Mouse (Mus musculus) limb, embryonic 15.5 days (tissue): ENCODE data around the gene Schip1. TPM values are rescaled to one million over a fixed set of nuclear protein-coding genes. Genes with fewer than 3 reads are reported as not detected.

Experiments
- ATAC-seq: fragments of 200-750 bp; cut with Nextera tagmentation; 2 replicates; pipeline ENCODE4 v1.8.0; 2017; ENCODE audit warnings: low read depth, moderate TSS enrichment; ENCODE audit not compliant: insufficient number of reproducible peaks, low FRiP score, low TSS enrichment
- H3K27ac ChIP-seq: fragments of 300-500 bp; sonication (generic); 2 replicates; pipeline ENCODE4 v1.5.1; 2015; ENCODE audit warnings: moderate library complexity, mild to moderate bottlenecking, inconsistent platforms
- H3K27me3 ChIP-seq: fragments of 300-500 bp; sonication (generic); 2 replicates; pipeline ENCODE4 v1.6.1; 2015; ENCODE audit warnings: inconsistent platforms
- H3K36me3 ChIP-seq: fragments of 300-500 bp; sonication (generic); 2 replicates; pipeline ENCODE4 v1.6.1; 2015; ENCODE audit warnings: inconsistent platforms
- H3K4me1 ChIP-seq: fragments of 300-500 bp; sonication (generic); 2 replicates; pipeline ENCODE4 v1.6.1; 2015; ENCODE audit warnings: inconsistent platforms
- H3K4me2 ChIP-seq: fragments of 300-500 bp; sonication (generic); 2 replicates; pipeline ENCODE4 v1.6.1; 2015; ENCODE audit warnings: mild to moderate bottlenecking, inconsistent platforms
- H3K4me3 ChIP-seq: fragments of 300-500 bp; sonication (generic); 2 replicates; pipeline ENCODE4 v1.5.1; 2015; ENCODE audit warnings: mild to moderate bottlenecking, inconsistent platforms
- H3K9ac ChIP-seq: fragments of 300-500 bp; sonication (generic); 2 replicates; pipeline ENCODE4 v1.6.1; 2015; ENCODE audit warnings: inconsistent platforms
- H3K9me3 ChIP-seq: fragments of 300-500 bp; sonication (generic); 2 replicates; pipeline ENCODE4 v1.6.1; 2016; ENCODE audit warnings: inconsistent platforms
- WGBS: fragments of 180-500 bp; shearing (Covaris S2); methylation state at CpG from one replicate; pipeline ENCODE4 v1.1.7; 2015; 5-methylcytosine and 5-hydroxymethylcytosine counted together
- polyA plus RNA-seq: library from polyadenylated mRNA; unstranded; fragments of >200 nt; fragmentation: Nextera tagmentation; extraction: Ambion mirVana; gene quantifications from 2 replicates; pipeline ENCODE4 v1.2.1, GENCODE M21; 2015

Schip1 gene
- polyA plus RNA-seq, 1 experiment from 2014 or later: 16.1 TPM

DNA sequence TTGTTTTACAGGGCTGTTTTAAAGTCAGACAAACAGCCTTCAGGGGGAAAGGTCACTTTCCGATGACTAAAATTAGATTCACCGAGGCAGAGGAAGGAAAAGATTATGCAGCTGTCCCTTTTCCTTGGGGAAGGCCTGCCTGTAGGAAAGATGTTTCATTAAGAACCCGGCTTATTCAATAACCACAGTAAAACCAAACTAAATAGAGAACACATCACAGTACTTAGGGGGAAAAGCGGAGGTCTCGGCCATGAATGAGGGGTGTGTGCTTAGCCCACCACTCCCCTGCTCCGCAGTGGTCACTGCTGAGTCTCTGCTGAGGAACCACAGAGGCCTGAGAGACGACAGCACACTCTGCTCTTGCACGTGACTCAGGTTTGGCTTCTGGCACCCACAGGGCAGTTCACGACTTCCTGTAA is 522.1 kb downstream of the Schip1 start:
- Histone ChIP-seq H3K36me3 (no peaks in the 10 kb centered on the region), H3K4me2 (no peak overlapping the region), H3K4me1 (peaks cover 37% of the 10 kb centered on the region), H3K9ac (no peak overlapping the region), H3K27me3 (0 out of 2 replicates have a peak, but pooled peaks cover 14% of the 10 kb centered on the region), H3K27ac (no peak overlapping the region), H3K9me3 (no peaks in the 10 kb centered on the region), H3K4me3 (no peak overlapping the region)
- WGBS: 35% methylated on average over 9 of the region's 9 CpGs
- no peak for ATAC-seq

DNA sequence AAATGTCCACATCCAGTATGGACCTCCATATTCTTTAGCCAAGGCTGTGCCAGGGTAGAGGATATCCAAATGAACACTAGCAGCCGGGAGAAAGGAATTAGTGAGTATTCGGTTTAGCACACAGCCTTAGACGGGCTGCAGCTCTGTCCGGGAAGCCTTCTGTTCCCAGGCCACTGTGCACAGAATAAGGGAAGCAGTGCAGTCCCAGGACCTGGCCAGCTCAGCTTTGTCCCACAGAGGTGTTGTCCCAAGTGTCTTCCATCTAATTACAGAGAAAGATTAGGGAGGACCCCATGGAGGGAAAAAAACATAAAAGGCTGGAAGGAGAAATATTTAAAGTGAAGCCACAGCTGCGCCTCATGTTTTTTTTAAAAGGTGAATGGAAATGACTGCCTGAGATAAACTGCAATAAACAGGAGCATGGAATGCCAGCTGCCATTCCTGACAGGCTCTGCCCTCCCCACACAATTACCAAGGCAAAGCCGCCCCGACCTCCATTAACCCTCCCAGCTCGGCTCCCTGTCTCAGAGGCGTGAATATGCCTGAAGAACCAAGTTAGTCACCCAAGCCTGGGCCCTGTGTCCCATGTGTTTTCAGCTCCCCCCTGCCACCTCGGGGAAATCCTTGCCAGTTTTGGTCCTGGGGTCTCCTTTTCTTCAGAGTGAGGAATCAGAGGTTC is 523.1 kb downstream of the Schip1 start:
- Histone ChIP-seq H3K4me2 (no peak overlapping the region), H3K9me3 (no peaks in the 10 kb centered on the region), H3K27me3 (0 out of 2 replicates have a peak, but pooled peaks cover 14% of the 10 kb centered on the region), H3K36me3 (no peaks in the 10 kb centered on the region), H3K27ac (no peak overlapping the region), H3K4me1 (peaks cover 31% of the 10 kb centered on the region), H3K9ac (no peak overlapping the region), H3K4me3 (no peak overlapping the region)
- no peak for ATAC-seq
- 37% methylated on average over 10 of the region's 10 CpGs for WGBS

DNA sequence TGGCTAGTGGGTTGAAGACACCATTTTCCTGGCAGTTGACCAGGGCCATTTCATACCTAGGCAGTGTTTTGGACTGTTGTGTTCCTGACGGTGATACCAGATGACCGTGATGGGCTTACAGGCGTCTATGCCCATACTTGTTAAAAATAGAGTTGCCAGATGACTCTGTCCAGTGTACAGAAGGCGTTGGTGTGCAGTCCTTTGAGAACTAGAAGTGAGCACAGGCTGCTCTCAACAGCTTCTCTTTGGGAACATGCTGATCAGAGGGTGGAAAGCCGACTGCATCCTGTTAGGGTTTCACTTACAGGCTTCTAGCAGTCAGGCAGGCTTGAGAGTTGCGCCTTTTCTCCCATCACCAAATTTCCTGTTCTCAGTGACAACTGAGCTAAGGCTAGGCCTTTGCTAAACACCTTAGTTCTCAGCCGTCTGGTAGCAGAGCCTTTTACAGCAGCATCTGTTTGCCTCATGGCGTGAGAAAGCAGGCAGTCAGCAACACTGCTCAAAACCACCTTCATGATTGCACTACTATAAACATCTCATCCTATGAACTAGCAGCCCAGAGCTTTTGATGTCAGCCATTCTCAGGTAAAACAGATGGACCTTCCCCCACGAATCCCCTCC is 524.7 kb downstream of the Schip1 start:
- Histone ChIP-seq H3K36me3 (no peaks in the 10 kb centered on the region), H3K4me1 (peaks cover 17% of the 10 kb centered on the region), H3K9ac (no peak overlapping the region), H3K27me3 (0 out of 2 replicates have a peak, but pooled peaks cover 14% of the 10 kb centered on the region), H3K27ac (no peak overlapping the region), H3K4me2 (no peak overlapping the region), H3K4me3 (no peak overlapping the region), H3K9me3 (no peaks in the 10 kb centered on the region)
- ATAC-seq: no peak
- WGBS: 43% methylated on average over 9 of the region's 9 CpGs

DNA sequence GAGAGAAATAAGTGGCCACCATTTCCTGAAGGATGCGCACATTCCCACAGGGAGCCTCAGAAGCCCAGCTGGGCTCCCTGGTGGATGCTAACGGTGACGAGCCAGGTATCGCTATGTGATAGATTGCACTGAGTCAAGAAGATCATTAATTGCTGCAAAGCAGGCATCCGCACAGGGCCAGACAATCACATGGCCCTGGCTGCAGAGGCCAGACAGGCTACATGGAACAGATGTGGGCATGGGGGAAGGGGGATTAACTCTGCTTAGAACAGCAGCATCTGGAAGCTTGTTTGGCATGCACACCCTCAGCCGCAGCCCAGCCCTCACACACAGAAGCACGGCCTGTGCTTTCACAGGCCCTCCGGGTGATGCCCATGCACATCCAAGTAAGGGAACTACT is 525.8 kb downstream of the Schip1 start:
- H3K27me3 ChIP-seq: 0 out of 2 replicates have a peak, but pooled peaks cover 14% of the 10 kb centered on the region
- no peak overlapping the region for H3K4me3 ChIP-seq
- H3K27ac ChIP-seq: no peak overlapping the region
- WGBS: 28% methylated on average over 8 of the region's 8 CpGs
- no peaks in the 10 kb centered on the region for H3K36me3 ChIP-seq
- no peak overlapping the region for H3K9ac ChIP-seq
- no peak overlapping the region for H3K4me2 ChIP-seq
- no peak for ATAC-seq
- H3K4me1 ChIP-seq: peaks cover 22% of the 10 kb centered on the region
- H3K9me3 ChIP-seq: no peaks in the 10 kb centered on the region

DNA sequence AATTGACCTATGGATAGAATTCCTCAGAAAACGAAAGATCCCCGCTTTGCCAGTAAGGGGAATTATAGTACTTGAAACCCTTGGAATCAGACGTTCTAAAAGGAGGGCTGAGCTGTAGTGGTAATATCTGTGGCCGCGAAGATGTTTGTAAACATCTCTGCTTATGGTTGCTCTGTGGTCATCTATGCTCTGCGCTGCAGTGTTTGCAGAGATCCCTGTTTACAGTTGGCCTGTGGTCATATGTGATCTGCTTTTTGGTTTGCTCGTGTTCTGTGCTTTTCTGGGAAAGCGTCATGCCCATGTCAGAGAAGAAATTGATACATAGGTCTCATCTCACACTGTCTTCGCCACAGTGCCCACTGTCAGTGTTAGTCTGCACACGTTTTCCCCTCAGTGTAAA is 528.0 kb downstream of the Schip1 start:
- ATAC-seq: no peak
- H3K4me1 ChIP-seq: peaks cover 15% of the 10 kb centered on the region

DNA sequence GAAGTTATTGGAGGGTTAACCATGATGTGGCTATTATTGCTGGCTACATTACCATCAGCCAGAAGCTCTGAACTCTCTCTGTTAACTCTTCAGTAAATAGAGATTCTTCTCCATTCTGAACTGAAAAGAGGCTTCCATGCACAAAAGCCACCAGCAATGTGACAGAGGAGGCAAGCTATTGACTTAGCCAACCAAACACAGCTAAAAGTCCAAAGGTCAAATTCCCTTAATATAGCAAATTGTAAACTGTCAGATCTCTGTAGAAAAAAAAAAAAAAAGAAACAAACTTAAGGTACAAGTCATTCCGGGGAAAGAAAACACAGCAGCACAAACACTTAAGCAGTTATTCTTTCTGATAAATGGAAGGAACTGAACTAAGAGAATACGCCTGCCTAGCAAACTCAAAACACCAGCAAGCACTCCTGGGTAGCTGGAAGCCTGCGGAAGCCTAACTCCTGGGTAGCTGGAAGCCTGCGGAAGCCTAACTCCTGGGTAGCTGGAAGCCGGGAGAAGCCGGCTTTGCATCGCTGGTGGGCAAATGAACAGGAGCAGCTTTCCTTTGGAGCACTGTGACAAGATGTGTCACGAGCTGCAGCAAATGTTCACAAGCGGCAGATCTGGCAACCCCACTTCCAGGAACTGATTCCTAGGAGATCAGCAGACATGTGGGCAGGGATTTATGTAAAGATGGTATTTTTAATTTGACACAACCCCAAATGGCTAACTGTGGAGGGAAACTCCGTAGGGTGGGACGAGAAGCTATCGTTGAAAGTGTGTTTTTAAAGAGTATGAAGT is 528.7 kb downstream of the Schip1 start:
- no peaks in the 10 kb centered on the region for H3K36me3 ChIP-seq
- no peak overlapping the region for H3K4me3 ChIP-seq
- H3K9me3 ChIP-seq: no peaks in the 10 kb centered on the region
- 53% methylated on average over 12 of the region's 12 CpGs for WGBS
- H3K4me2 ChIP-seq: no peak overlapping the region
- ATAC-seq: no peak
- no peak overlapping the region for H3K27ac ChIP-seq
- H3K9ac ChIP-seq: no peak overlapping the region
- 0 out of 2 replicates have a peak, but pooled peaks cover 14% of the 10 kb centered on the region for H3K27me3 ChIP-seq
- peaks cover 15% of the 10 kb centered on the region for H3K4me1 ChIP-seq

More for the DNA sequence above, 528.0 kb downstream of the Schip1 start:
- Histone ChIP-seq H3K36me3 (no peaks in the 10 kb centered on the region), H3K9me3 (no peaks in the 10 kb centered on the region), H3K27me3 (0 out of 2 replicates have a peak, but pooled peaks cover 14% of the 10 kb centered on the region), H3K9ac (no peak overlapping the region), H3K4me2 (no peak overlapping the region), H3K4me3 (no peak overlapping the region), H3K27ac (no peak overlapping the region)
- 76% methylated on average over 10 of the region's 10 CpGs for WGBS

DNA sequence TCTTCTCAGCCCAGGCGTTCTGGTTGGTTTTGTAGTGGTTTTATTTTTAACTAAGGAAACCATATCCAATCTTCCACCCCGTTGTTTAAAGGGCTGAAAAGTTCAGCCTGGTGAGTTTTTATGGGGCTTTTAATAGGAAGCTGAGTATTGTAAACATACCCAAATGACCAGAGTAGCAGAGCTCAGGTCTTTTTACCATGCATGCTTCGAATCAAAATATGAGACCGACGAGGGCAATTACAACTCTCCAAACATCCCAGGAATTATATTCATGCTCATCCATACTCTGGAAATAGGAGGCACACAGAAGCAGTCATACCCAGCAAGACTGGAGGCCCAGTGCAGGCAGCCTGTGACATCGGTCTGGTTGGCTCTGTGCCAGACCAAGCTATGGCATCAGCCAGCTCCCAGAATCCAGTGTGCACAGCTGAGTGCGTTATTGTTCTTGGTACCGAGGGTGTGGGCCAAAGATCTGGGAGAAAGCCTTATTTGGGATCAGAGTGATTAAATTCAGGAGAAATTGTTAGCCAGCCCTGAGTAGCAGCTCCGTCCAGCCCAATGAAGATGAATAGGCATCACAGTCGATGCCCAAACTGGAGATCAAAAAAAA is 530.8 kb downstream of the Schip1 start:
- WGBS: 34% methylated on average over 10 of the region's 10 CpGs
- H3K9me3 ChIP-seq: no peaks in the 10 kb centered on the region
- H3K4me1 ChIP-seq: peaks cover 12% of the 10 kb centered on the region
- H3K27ac ChIP-seq: no peak overlapping the region
- no peak overlapping the region for H3K4me2 ChIP-seq
- ATAC-seq: 0 out of 2 replicates have a peak, but pooled peaks have one; percentile 24
- H3K4me3 ChIP-seq: no peak overlapping the region
- H3K9ac ChIP-seq: no peak overlapping the region
- H3K27me3 ChIP-seq: 0 out of 2 replicates have a peak, but pooled peaks cover 5% of the 10 kb centered on the region
- no peaks in the 10 kb centered on the region for H3K36me3 ChIP-seq

DNA sequence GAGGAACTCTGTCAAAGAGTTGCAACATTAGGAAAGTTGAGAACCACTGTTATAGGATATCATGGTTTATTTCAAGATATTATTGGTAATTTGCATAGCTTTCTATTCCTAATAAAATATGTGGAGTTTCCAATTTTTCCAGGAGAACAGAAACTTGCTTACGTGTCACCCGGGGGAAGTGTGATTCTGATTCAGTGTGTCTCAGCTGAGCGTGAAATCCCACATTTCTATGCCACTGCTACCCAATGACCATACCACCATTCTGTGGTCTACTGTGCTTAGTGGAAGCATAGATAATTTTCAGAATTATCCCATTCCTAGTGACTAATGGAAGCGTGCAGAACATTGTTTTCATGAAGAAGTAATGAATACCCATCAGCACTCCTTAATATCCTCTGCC is 532.3 kb downstream of the Schip1 start:
- no peaks in the 10 kb centered on the region for H3K9me3 ChIP-seq
- H3K4me1 ChIP-seq: peaks cover 7% of the 10 kb centered on the region
- H3K9ac ChIP-seq: no peak overlapping the region
- no peak overlapping the region for H3K4me2 ChIP-seq
- no peaks in the 10 kb centered on the region for H3K36me3 ChIP-seq
- no peak overlapping the region for H3K27ac ChIP-seq
- no peaks in the 10 kb centered on the region for H3K27me3 ChIP-seq
- no peak overlapping the region for H3K4me3 ChIP-seq
- 90% methylated on average over 4 of the region's 4 CpGs for WGBS
- no peak for ATAC-seq

DNA sequence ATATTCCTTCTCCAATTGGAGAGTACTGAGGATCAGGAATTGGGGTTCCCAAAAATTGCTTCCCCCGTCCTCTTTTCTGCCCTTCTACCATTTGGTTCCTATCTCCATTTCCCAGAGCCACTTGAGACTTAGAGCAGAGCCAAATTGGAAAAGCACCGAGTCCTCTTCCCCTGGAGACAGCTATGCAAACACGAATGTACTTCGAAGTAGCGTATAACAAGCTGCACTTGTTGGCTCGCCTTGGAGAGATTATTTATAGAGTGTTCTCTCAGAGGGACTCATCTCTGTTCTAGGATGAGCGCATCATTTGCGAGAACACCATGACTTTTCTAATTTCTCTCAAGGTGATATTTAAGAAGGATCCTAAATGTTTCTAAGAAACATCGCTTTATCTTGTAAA is 538.3 kb downstream of the Schip1 start:
- H3K27ac ChIP-seq: no peak overlapping the region
- no peaks in the 10 kb centered on the region for H3K4me1 ChIP-seq
- H3K4me3 ChIP-seq: no peak overlapping the region
- no peaks in the 10 kb centered on the region for H3K36me3 ChIP-seq
- no peak overlapping the region for H3K9ac ChIP-seq
- no peaks in the 10 kb centered on the region for H3K9me3 ChIP-seq
- no peaks in the 10 kb centered on the region for H3K27me3 ChIP-seq
- WGBS: 84% methylated on average over 9 of the region's 9 CpGs
- no peak for ATAC-seq
- no peak overlapping the region for H3K4me2 ChIP-seq

DNA sequence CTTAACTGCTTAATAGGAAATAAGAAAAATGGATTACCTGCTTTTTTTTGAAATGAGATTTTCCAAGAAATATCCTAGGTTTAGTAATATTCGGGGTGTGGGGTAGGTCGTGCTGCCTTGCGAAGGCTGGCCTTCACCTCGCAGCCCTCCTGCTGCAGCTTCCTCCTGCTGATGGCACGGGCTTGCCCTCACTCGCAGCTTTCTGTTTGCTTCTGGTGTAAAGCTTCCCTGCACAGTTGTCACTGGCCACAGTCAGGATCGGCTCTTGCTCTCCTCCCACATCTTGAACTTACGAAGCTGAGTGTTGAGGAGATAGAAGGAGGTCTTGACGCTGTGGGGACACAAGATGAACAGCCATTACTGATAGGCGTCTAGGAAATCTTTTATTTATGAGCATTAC is 539.9 kb downstream of the Schip1 start:
- Histone ChIP-seq H3K9me3 (no peaks in the 10 kb centered on the region), H3K9ac (no peak overlapping the region), H3K4me2 (no peak overlapping the region), H3K36me3 (no peaks in the 10 kb centered on the region), H3K27ac (no peak overlapping the region), H3K27me3 (no peaks in the 10 kb centered on the region), H3K4me3 (no peak overlapping the region), H3K4me1 (no peaks in the 10 kb centered on the region)
- ATAC-seq: no peak
- 68% methylated on average over 10 of the region's 10 CpGs for WGBS

DNA sequence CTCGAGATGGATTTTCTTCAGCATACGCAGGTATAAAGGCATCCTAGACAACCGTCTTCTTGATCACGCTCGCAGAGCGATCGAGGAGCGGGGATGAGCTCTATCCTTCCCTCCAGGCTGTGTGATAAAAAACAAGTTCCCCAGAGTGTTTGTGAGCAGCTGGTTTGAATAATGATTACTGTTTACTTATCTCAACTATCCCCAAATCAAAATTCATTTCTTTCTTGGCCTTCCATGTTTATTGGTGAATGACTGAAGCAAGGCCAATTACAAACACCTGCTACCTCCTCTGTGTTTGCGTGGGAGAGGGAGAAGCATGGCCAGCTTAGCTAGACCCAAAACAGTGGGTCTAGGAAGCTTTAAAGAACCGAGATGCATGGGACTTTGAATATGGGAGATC is 540.4 kb downstream of the Schip1 start:
- WGBS: 75% methylated on average over 10 of the region's 10 CpGs
- ATAC-seq: no peak
- no peak overlapping the region for H3K9ac ChIP-seq
- H3K9me3 ChIP-seq: no peaks in the 10 kb centered on the region
- no peak overlapping the region for H3K4me3 ChIP-seq
- H3K27ac ChIP-seq: no peak overlapping the region
- no peak overlapping the region for H3K4me2 ChIP-seq
- no peaks in the 10 kb centered on the region for H3K36me3 ChIP-seq
- peaks cover under 1% of the 10 kb centered on the region; the same call in 1 of the 2 replicates for H3K4me1 ChIP-seq
- H3K27me3 ChIP-seq: no peaks in the 10 kb centered on the region
